Mouse (Mus musculus): ENCODE measurements around the gene Atg7. TPM values are rescaled to one million over a fixed set of nuclear protein-coding genes. Genes with fewer than 3 reads are reported as not detected.
A peak's percentile ranks its signal among the peaks of the same experiment; 100 is the strongest.

Atg7 gene
- total and polyA plus RNA-seq, 2 experiments from 2014 or later, result 17.1 to 21.5 TPM

DNA sequence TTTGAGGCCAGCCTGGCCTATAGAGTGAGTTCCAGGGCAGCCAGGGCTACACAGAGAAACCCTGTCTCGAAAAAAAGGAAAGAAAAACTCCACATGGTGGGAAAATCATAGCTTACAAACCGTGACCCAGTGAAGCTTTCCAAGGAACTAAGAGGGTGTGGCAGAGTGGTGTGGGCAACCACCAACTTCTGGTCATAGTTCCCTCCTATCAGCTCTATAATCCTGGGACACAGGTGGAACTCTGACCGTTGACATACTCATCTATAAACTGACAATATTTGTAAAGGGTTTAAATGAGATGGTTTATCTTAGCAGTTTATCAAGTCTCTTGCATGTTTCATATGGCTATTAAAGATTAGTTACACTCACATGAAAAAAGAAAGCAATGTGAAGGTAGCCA, 64.1 kb downstream of the Atg7 start:
- H3K4me3 ChIP-seq (ENCODE audit: low read depth, low read length), result no peak overlapping the region
- no peaks in the 10 kb centered on the region for H3K4me1 ChIP-seq (ENCODE audit: insufficient read depth, low read length)
- H3K27me3 ChIP-seq (ENCODE audit: insufficient read depth, low read length), result no peaks in the 10 kb centered on the region
- no peaks in the 10 kb centered on the region for H3K9me3 ChIP-seq (ENCODE audit: low read length)
- no peak for TF ChIP-seq CTCF (IDR thresholded peaks at IDR 0.05)
- peaks cover 4% of the 10 kb centered on the region for H3K36me3 ChIP-seq (ENCODE audit: insufficient read depth, low read length)
- no peak overlapping the region for H3K27ac ChIP-seq (ENCODE audit: low read depth, low read length)
- no peak for DNase-seq (ENCODE audit: low spot score)
- WGBS, result 85% methylated on average over 3 of the region's 3 CpGs
- ATAC-seq (ENCODE audit: low FRiP score), result no peak
- no peak overlapping the region for H3K4me2 ChIP-seq (ENCODE audit: low read depth, low read length, poor library complexity, severe bottlenecking)
- no peak overlapping the region for H3K9ac ChIP-seq (replicated peaks; ENCODE audit: low read length, poor library complexity, severe bottlenecking)

DNA sequence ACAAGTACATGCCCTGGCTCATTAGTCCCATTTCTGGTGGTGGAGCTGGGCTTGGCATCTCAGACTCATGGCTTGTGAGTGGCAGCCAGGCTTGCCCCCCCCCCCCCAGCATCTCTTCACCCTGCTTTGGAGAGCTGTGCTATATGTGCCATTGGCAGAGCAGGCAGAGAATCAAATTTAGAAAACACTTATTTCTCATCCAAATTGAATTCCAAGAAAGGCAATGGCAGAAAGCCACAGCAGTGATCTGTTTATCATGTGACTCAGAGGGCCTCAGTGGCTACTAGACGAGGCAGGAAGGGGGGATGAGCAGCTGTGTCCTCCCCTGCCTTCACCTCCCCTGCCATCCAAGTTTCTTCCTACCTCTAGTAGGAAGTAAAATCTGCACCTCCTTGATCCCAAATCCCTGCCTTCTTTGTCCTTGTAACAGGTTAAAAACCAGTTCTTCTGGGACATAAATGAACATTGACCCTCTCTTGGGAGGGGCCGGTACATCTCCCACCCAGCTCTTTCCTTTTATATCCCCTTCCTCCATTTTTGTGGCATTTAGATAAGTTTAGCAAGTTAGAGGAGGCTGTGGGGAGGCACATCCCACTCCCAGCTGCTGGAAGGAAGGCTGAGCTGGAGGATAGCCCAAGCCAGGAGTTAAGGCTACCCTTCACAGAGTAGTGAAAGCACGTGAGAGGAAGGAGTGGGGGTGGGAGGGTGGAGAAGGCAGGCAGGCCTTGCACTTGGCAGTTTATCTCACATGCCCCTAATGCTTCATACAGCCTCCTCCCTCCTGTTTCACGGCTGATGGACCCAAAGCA, 69.5 kb downstream of the Atg7 start:
- TF ChIP-seq CTCF (IDR thresholded peaks at IDR 0.05), result no peak
- Histone ChIP-seq H3K9me3 (ENCODE audit: low read length) (no peaks in the 10 kb centered on the region), H3K4me1 (ENCODE audit: insufficient read depth, low read length) (peaks cover 5% of the 10 kb centered on the region; the same call in 1 of the 2 replicates), H3K4me3 (ENCODE audit: low read depth, low read length) (no peak overlapping the region), H3K36me3 (ENCODE audit: insufficient read depth, low read length) (peaks cover 3% of the 10 kb centered on the region; the same call in 1 of the 2 replicates), H3K9ac (replicated peaks; ENCODE audit: low read length, poor library complexity, severe bottlenecking) (no peak overlapping the region), H3K27me3 (ENCODE audit: insufficient read depth, low read length) (no peaks in the 10 kb centered on the region), H3K27ac (ENCODE audit: low read depth, low read length) (no peak overlapping the region), H3K4me2 (ENCODE audit: low read depth, low read length, poor library complexity, severe bottlenecking) (no peak overlapping the region)
- ATAC-seq (ENCODE audit: low FRiP score), result no peak
- WGBS, result 65% methylated on average over 4 of the region's 4 CpGs
- no peak for DNase-seq (ENCODE audit: low spot score)

DNA sequence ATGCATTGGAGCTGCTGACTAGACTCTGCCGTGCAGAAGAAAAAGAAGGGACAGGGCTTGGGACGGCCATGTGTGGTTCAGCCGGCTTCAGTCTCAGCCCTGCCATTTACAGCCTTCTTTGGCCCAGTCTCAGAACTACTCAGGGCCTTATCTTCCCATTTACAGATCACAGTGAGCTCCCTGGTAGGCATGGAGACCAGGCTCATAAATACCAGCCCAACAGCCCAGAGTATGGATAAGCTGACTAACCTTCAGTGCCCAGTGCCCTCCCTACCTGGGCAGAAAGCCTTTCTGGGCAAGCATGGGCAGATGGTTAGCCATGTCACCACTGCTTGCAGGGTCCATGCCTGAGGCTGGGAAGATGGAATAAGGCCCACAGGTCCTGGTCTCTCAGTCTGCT, 70.6 kb downstream of the Atg7 start:
- H3K27me3 ChIP-seq (ENCODE audit: insufficient read depth, low read length), result no peaks in the 10 kb centered on the region
- no peaks in the 10 kb centered on the region for H3K9me3 ChIP-seq (ENCODE audit: low read length)
- no peak overlapping the region for H3K4me2 ChIP-seq (ENCODE audit: low read depth, low read length, poor library complexity, severe bottlenecking)
- DNase-seq (ENCODE audit: low spot score), result no peak
- no peak for ATAC-seq (ENCODE audit: low FRiP score)
- WGBS, result 70% methylated on average over 3 of the region's 3 CpGs
- peaks cover 5% of the 10 kb centered on the region; the same call in 1 of the 2 replicates for H3K4me1 ChIP-seq (ENCODE audit: insufficient read depth, low read length)
- H3K4me3 ChIP-seq (ENCODE audit: low read depth, low read length), result no peak overlapping the region
- no peaks in the 10 kb centered on the region for H3K36me3 ChIP-seq (ENCODE audit: insufficient read depth, low read length)
- H3K9ac ChIP-seq (replicated peaks; ENCODE audit: low read length, poor library complexity, severe bottlenecking), result no peak overlapping the region
- no peak for TF ChIP-seq CTCF (IDR thresholded peaks at IDR 0.05)
- H3K27ac ChIP-seq (ENCODE audit: low read depth, low read length), result no peak overlapping the region

DNA sequence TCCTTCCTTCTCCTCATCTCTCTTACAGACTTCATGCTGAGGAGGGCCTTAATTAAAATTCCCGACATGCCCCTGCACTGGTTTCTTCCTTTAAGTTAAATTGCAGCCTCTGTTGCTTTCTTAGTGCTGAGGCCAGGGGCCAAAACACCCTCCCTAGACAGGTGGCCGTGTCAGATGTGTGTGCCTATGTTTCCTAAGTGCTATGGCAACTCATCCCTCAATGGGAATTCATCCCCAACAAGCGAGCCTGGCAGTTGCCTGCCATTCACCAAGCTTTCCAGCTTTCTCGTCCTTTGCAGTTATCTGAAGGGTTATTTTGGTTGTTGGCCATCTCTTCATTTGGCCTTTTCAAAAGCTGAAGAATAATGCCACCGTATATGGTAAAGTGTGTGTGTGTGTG, 71.8 kb downstream of the Atg7 start:
- Histone ChIP-seq H3K9ac (replicated peaks; ENCODE audit: low read length, poor library complexity, severe bottlenecking) (no peak overlapping the region), H3K4me2 (ENCODE audit: low read depth, low read length, poor library complexity, severe bottlenecking) (no peak overlapping the region), H3K27ac (ENCODE audit: low read depth, low read length) (0 out of 2 replicates have a peak overlapping the region, but pooled peaks have one; percentile 4), H3K36me3 (ENCODE audit: insufficient read depth, low read length) (no peaks in the 10 kb centered on the region), H3K4me3 (ENCODE audit: low read depth, low read length) (no peak overlapping the region), H3K9me3 (ENCODE audit: low read length) (no peaks in the 10 kb centered on the region), H3K27me3 (ENCODE audit: insufficient read depth, low read length) (no peaks in the 10 kb centered on the region), H3K4me1 (ENCODE audit: insufficient read depth, low read length) (peaks cover 5% of the 10 kb centered on the region; the same call in 1 of the 2 replicates)
- WGBS, result 16% methylated on average over 5 of the region's 5 CpGs
- peak; percentile 52 for DNase-seq (ENCODE audit: low spot score)
- no peak for TF ChIP-seq CTCF (IDR thresholded peaks at IDR 0.05)
- no peak for ATAC-seq (ENCODE audit: low FRiP score)

DNA sequence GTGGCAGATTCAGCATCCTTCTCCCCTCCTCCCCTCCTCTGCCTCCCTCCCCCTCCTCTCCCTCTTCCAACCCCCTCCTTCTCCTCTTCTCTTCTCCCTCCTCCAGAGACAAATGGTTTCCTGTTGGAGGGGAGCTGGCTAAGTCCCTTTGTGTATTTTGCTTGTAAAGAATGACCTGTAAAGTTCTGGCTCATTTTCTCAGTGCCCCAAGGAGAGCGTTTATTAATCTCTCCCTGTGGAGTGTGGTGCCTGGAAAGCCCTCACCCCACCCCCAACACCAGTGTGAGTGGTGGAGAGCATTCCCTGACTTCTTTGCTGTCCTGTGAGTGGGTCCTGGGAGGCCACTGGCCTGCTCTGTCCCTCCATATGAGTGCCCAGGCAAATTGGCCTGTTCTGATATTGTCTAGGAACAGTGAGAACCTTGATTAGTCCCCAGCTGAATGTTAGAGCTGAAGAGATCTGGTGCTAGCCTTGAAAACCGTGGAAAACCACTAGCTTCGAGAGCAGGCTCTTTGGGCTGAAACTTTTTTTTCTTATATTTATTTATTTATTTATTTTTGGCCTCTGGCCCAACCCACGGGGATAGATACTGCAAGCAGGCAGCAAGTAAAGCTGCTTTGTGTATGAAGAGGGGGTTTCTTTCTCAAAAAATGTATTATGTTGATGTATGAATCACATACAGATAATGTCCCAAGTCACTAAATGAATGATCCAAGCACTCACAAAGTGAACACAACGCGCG, 72.6 kb downstream of the Atg7 start:
- WGBS, result 55% methylated on average over 7 of the region's 7 CpGs
- ATAC-seq (ENCODE audit: low FRiP score), result peak; percentile 15; the same call in 1 of the 2 replicates
- no peak overlapping the region for H3K27ac ChIP-seq (ENCODE audit: low read depth, low read length)

DNA sequence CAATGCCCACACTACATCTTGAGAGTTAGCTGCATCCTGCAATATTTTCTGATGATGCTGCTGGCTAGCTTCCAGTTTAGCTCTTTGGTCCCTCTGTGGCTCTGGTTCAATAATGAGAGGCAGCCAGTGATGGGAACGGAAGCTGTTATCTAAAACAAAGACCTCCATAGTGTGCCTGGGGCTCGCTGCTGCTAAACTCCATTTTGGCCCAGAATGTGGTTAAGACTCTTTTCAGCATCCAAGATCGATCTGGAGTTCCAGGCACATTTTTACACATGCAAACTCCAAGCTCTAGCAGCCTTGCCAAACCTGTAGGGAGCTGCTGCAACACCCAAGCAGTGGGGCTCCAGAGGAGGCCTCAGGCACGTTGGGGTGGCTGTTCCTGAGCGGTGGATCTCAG, 76.2 kb downstream of the Atg7 start:
- Histone ChIP-seq H3K27ac (ENCODE audit: low read depth, low read length) (no peak overlapping the region), H3K4me1 (ENCODE audit: insufficient read depth, low read length) (peaks cover 5% of the 10 kb centered on the region; the same call in 1 of the 2 replicates), H3K27me3 (ENCODE audit: insufficient read depth, low read length) (no peaks in the 10 kb centered on the region), H3K36me3 (ENCODE audit: insufficient read depth, low read length) (no peaks in the 10 kb centered on the region), H3K9ac (replicated peaks; ENCODE audit: low read length, poor library complexity, severe bottlenecking) (no peak overlapping the region), H3K4me2 (ENCODE audit: low read depth, low read length, poor library complexity, severe bottlenecking) (no peak overlapping the region), H3K9me3 (ENCODE audit: low read length) (no peaks in the 10 kb centered on the region), H3K4me3 (ENCODE audit: low read depth, low read length) (no peak overlapping the region)
- WGBS, result 48% methylated on average over 5 of the region's 5 CpGs
- no peak for ATAC-seq (ENCODE audit: low FRiP score)
- DNase-seq (ENCODE audit: low spot score), result peak; percentile 65
- no peak for TF ChIP-seq CTCF (IDR thresholded peaks at IDR 0.05)

More for the DNA sequence above, 72.6 kb downstream of the Atg7 start:
- H3K4me3 ChIP-seq (ENCODE audit: low read depth, low read length), result no peak overlapping the region
- no peaks in the 10 kb centered on the region for H3K36me3 ChIP-seq (ENCODE audit: insufficient read depth, low read length)
- H3K9me3 ChIP-seq (ENCODE audit: low read length), result no peaks in the 10 kb centered on the region
- peaks cover 5% of the 10 kb centered on the region; the same call in 1 of the 2 replicates for H3K4me1 ChIP-seq (ENCODE audit: insufficient read depth, low read length)
- H3K9ac ChIP-seq (replicated peaks; ENCODE audit: low read length, poor library complexity, severe bottlenecking), result no peak overlapping the region
- no peak for TF ChIP-seq CTCF (IDR thresholded peaks at IDR 0.05)
- no peak for DNase-seq (ENCODE audit: low spot score)
- H3K27me3 ChIP-seq (ENCODE audit: insufficient read depth, low read length), result no peaks in the 10 kb centered on the region
- no peak overlapping the region for H3K4me2 ChIP-seq (ENCODE audit: low read depth, low read length, poor library complexity, severe bottlenecking)

Data from midbrain, postnatal 0 days (tissue).